Mouse (Mus musculus) CD4-positive, CD25-positive, alpha-beta regulatory T cell, adult 9 weeks (primary cell): ENCODE results near the gene Lgals1. TPM values are rescaled to one million over a fixed set of nuclear protein-coding genes. Genes with fewer than 3 reads are reported as not detected.

Experiments used
- polyA plus RNA-seq: library from polyadenylated mRNA; unstranded; fragments of 100-300 nt; shearing (Covaris generic); gene quantifications from one replicate; pipeline ENCODE4 v1.2.1, GENCODE M21; 2017

Lgals1 gene
- 462 TPM for polyA plus RNA-seq

GRCm38 (mm10) chr15:78926021-78926919 is at the start of gene Lgals1:
Lgals1 (plus strand) TSS chr15:78926725.

GRCm38 (mm10) chr15:78876991-78877809 is 49.3 kb upstream of the Lgals1 start, which contains the start of gene Gga1:
Gga1 (plus strand) TSS chr15:78877190.

GRCm38 (mm10) chr15:78899409-78899739 is 27.2 kb upstream of the Lgals1 start, which contains the start of gene Gm49510:
Gm49510 (plus strand) TSS chr15:78899667.

GRCm38 (mm10) chr15:78899740-78900584 is 26.6 kb upstream of the Lgals1 start, which contains the start of gene Sh3bp1:
Sh3bp1 (plus strand) TSS chr15:78899768.

GRCm38 (mm10) chr15:78913632-78914090 is 12.9 kb upstream of the Lgals1 start, which contains the start of gene Pdxp:
Pdxp (plus strand) TSS chr15:78913919.

GRCm38 (mm10) chr15:78934784-78935320 is 8.3 kb downstream of the Lgals1 start, which contains the start of gene Nol12:
Nol12 (plus strand) TSS chr15:78934933.

GRCm38 (mm10) chr15:78947657-78948056 is 21.1 kb downstream of the Lgals1 start, which contains the start of gene Triobp:
Triobp (plus strand) TSS chr15:78947724.

Other genes with a start within 250 kb of the Lgals1 start
- not detected for gene Elfn2, start 208.0 kb upstream of the Lgals1 start, polyA plus RNA-seq
- 175 TPM for gene Mfng, start 153.2 kb upstream of the Lgals1 start, polyA plus RNA-seq
- gene Card10, start 123.7 kb upstream of the Lgals1 start, polyA plus RNA-seq: 0.06 TPM
- gene Cdc42ep1, start 84.1 kb upstream of the Lgals1 start, polyA plus RNA-seq: not detected
- gene Lgals2, start 71.2 kb upstream of the Lgals1 start, polyA plus RNA-seq: not detected
- 75.5 TPM for gene Gga1, start 49.5 kb upstream of the Lgals1 start, polyA plus RNA-seq
- gene Gm49510, start 27.1 kb upstream of the Lgals1 start, polyA plus RNA-seq: not detected
- gene Sh3bp1, start 27.0 kb upstream of the Lgals1 start, polyA plus RNA-seq: 225 TPM
- 1.3 TPM for gene Pdxp, start 12.8 kb upstream of the Lgals1 start, polyA plus RNA-seq
- 61.0 TPM for gene Nol12, start 8.2 kb downstream of the Lgals1 start, polyA plus RNA-seq
- gene Triobp, start 21.0 kb downstream of the Lgals1 start, polyA plus RNA-seq: 48.6 TPM
- gene H1f0, start 101.7 kb downstream of the Lgals1 start, polyA plus RNA-seq: 31.2 TPM
- gene Galr3, start 115.2 kb downstream of the Lgals1 start, polyA plus RNA-seq: not detected
- gene Ankrd54, start 136.2 kb downstream of the Lgals1 start, polyA plus RNA-seq: 5.8 TPM
- gene Eif3l, start 148.5 kb downstream of the Lgals1 start, polyA plus RNA-seq: 191 TPM
- 13.6 TPM for gene Micall1, start 182.2 kb downstream of the Lgals1 start, polyA plus RNA-seq
- 220 TPM for gene Polr2f, start 214.3 kb downstream of the Lgals1 start, polyA plus RNA-seq
- 2.2 TPM for gene 1700088E04Rik, start 214.5 kb downstream of the Lgals1 start, polyA plus RNA-seq
- not detected for gene Sox10, start 238.5 kb downstream of the Lgals1 start, polyA plus RNA-seq